ENCODE assay signal across 9 mouse cellular contexts in the genomic region with DNA sequence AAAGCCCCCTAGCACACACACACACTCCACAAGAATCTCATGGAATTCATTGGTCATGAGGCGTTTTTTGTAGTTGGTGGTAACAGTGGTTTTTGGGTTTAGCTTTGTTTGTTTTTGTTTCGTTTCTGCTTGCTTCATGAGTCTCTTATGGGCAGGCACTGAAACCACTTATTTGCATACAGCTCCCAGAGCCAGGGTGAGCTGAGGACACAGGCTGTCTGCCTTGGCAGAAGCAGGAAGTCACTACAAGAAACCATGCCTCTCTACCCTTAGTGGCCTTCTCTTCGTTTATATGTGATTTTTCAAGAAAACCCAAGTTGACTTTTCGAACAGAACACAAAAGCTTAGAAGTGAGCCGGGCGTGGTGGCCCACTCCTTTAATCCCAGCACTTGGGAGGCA.
A peak's percentile ranks its signal among the peaks of the same experiment; 100 is the strongest.
DNase-seq lines count a peak whose midpoint lies in the region; ATAC-seq and TF ChIP-seq lines count a peak whose summit lies in the region.
"Had no signal": no experiment of that assay in that cellular context is flagged by ENCODE, and none has a peak within 500 bp of the region (broad histone marks: within the 10 kb centered on the region; RNA-seq: fewer than 3 reads in every experiment).

No protein-coding gene starts in this region.

- WGBS in heart, adult 2 months, result 40% methylated on average over 6 of the region's 6 CpGs
- 58% methylated on average over 6 of the region's 6 CpGs for WGBS in heart, embryonic 10.5 days
- 72% methylated on average over 6 of the region's 6 CpGs for WGBS in forebrain, embryonic 15.5 days

- no peak for TF ChIP-seq CTCF in heart, adult 2 months (IDR thresholded peaks at IDR 0.05)

- H3K4me1 ChIP-seq in heart, adult 2 months (ENCODE audit: control insufficient read depth, insufficient read depth, low read length), result peaks cover 9% of the 10 kb centered on the region
- H3K4me1 ChIP-seq in heart, embryonic 10.5 days, result 0 out of 2 replicates have a peak, but pooled peaks cover 6% of the 10 kb centered on the region
- no peaks in the 10 kb centered on the region for H3K4me1 ChIP-seq in forebrain, embryonic 15.5 days

- 0 out of 2 replicates have a peak, but pooled peaks have one; percentile 21 for TF ChIP-seq EP300 in heart, adult 2 months (IDR thresholded peaks at IDR 0.05; ENCODE audit: insufficient read depth, low read depth, low read length)

- no peaks in the 10 kb centered on the region for H3K27me3 ChIP-seq in heart, adult 2 months (ENCODE audit: control insufficient read depth, insufficient read depth, low read length)
- H3K27me3 ChIP-seq in heart, embryonic 10.5 days (ENCODE audit: insufficient read depth, poor library complexity, severe bottlenecking), result no peaks in the 10 kb centered on the region
- no peaks in the 10 kb centered on the region for H3K27me3 ChIP-seq in forebrain, embryonic 15.5 days
- H3K27me3 ChIP-seq: heart, embryonic 15.5 days had no signal

- H3K4me3 ChIP-seq in heart, adult 2 months, result no peak overlapping the region
- H3K4me3 ChIP-seq in heart, embryonic 10.5 days, result no peak overlapping the region
- H3K4me3 ChIP-seq in forebrain, embryonic 15.5 days, result no peak overlapping the region
- H3K4me3 ChIP-seq: heart, embryonic 15.5 days had no signal

- no peak for ATAC-seq in erythroblast, adult 5-6 weeks (replicated peaks; ENCODE audit: low FRiP score, poor library complexity, severe bottlenecking)
- ATAC-seq in forebrain, embryonic 15.5 days (replicated peaks), result no peak

- no peaks in the 10 kb centered on the region for H3K9me3 ChIP-seq in heart, embryonic 10.5 days
- H3K9me3 ChIP-seq in forebrain, embryonic 15.5 days, result no peaks in the 10 kb centered on the region
- H3K9me3 ChIP-seq: heart, embryonic 15.5 days had no signal

- H3K9ac ChIP-seq in heart, adult 2 months (ENCODE audit: low read depth, low read length), result no peak overlapping the region
- no peak overlapping the region for H3K9ac ChIP-seq in forebrain, embryonic 15.5 days (replicated peaks)
- H3K9ac ChIP-seq: heart, embryonic 15.5 days had no signal

- H3K36me3 ChIP-seq in heart, adult 2 months (ENCODE audit: control insufficient read depth, insufficient read depth, low read length), result no peaks in the 10 kb centered on the region
- no peaks in the 10 kb centered on the region for H3K36me3 ChIP-seq in heart, embryonic 10.5 days
- H3K36me3 ChIP-seq in forebrain, embryonic 15.5 days, result no peaks in the 10 kb centered on the region
- H3K36me3 ChIP-seq: heart, embryonic 15.5 days had no signal

- H3K4me2 ChIP-seq in forebrain, embryonic 15.5 days (replicated peaks), result no peak overlapping the region
- H3K4me2 ChIP-seq: heart, embryonic 15.5 days had no signal

- intact Hi-C loops in heart, adult 2 months (cut with DNase I), result loop anchor here (5.0 kb wide), 2 partner anchors 43 to 127 kb away; no protein-coding TSS in a partner anchor
- intact Hi-C loops in heart, postnatal 14 days (cut with DNase I), result loop anchor here (5.0 kb wide), 2 partner anchors 52 to 72 kb away; no protein-coding TSS in a partner anchor

- no peak for TF ChIP-seq POLR2A in heart, adult 2 months (IDR thresholded peaks at IDR 0.05; ENCODE audit: insufficient read depth, low read depth, low read length)

- no peak overlapping the region for H3K27ac ChIP-seq in heart, adult 2 months
- H3K27ac ChIP-seq in heart, embryonic 10.5 days, result no peak overlapping the region
- H3K27ac ChIP-seq in forebrain, embryonic 15.5 days (replicated peaks), result no peak overlapping the region
- H3K27ac ChIP-seq: heart, embryonic 15.5 days had no signal

- peak; percentile 37 to 66 for DNase-seq in heart, adult 2 months
- DNase-seq in heart, embryonic 10.5 days (ENCODE audit: low spot score), result no peak
- DNase-seq in NIH3T3 (ENCODE audit: low read depth), result peak; percentile 41
- peak; percentile 41 to 53 for DNase-seq in heart, postnatal 14 days
- DNase-seq in lung, postnatal 14 days, result peak; percentile 54
- DNase-seq in thymus, adult 18-20 months, result peak; percentile 14 to 37

- no peaks in the 10 kb centered on the region for H3K79me2 ChIP-seq in heart, adult 2 months (replicated peaks; ENCODE audit: control insufficient read depth, insufficient read depth, low read length)
